Mouse (Mus musculus) cerebellum, adult 8-10 months (tissue): ENCODE measurements around the gene Bad.
A peak's percentile ranks its signal among the peaks of the same experiment; 100 is the strongest.

Experiments used
- DNase-seq: peaks from one replicate; pipeline ENCODE4 v3.0.0; 2022

The Bad gene

DNA sequence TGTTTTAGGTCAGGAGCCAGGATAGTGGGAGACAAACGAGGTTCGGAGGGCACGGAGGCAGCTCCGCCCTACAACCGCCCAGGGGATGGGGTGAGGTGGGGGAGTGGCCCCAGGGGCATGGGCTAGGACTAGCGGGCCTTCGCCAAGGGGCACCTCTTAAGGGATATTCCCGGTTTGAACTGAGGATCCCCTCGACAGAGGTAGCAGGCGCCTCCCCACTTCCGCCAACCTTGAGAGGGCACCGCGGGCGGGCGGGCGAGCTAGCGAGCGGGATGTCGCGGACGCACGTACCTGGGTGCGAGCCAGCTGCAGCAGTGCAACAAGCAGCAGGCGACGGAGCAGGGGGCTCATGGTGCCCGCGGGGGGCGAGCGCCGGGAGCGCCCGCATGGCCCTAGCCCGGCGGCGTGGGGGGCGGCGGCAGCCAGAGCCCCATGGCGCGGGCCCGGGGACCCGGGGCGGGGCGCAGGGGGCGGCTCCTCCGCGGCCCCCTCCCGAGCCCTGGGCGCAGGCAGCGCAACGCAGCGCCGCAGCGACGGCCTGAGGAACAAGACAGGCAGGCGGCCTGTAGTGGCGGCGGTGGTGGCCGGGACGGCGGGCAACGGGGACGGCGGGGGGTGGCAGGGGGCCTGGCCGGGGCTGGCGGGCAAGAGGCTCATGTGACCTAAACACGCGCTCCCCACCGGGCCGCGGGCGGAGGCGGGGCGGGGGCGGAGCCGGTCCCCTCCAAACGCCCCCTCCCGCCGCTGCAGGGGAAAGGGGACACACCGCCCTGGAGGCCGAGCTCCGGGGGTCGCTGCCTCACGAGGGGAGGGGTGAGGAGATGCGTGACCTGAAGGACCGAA lies 45.6 kb downstream of the Bad start, which contains the start of gene Vegfb:
Gene Vegfb, minus strand, starts transcription at position 591 of the 843 bp plus-strand sequence.
- DNase-seq, result peak; percentile 72

DNA sequence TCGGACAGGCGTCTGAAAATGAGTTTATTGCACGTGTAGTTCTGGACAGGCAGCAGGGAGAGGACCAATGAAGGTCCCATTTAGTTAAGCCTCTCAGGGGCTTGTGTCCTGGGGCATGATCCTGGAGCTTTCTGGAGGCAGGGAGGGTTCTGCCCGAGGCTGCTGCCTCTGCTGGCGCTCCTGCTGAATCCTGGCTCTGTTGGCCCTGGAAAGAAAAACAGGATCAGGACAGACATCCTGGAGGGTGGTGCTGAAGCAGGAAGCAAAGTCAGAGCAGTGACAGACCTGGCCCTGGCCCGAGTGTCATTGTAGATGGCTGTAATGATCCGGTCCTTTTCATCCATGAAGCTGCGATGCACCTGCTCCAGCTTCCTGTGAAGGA lies 46.2 kb downstream of the Bad start:
- no peak for DNase-seq

DNA sequence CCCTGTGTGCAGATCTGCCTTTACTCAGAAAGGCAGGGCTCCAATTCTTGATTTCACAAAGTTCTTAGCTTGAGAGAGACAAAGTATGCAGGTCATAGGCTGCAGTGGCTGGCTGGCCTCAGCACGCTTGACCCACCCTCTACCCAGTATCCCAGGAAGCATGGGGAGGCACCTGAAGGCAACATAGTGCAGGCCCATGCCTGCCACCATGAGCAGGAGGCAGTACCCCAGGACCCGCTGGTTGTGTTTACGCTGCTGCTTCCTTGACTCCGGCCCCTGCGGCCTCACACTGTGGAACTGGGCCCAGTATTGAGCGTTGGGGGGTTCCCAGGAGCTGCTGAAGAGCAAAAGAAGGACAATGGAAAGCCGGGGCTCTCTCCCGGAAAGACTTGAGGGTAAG lies 47.6 kb downstream of the Bad start:
- peak; percentile 26 for DNase-seq

DNA sequence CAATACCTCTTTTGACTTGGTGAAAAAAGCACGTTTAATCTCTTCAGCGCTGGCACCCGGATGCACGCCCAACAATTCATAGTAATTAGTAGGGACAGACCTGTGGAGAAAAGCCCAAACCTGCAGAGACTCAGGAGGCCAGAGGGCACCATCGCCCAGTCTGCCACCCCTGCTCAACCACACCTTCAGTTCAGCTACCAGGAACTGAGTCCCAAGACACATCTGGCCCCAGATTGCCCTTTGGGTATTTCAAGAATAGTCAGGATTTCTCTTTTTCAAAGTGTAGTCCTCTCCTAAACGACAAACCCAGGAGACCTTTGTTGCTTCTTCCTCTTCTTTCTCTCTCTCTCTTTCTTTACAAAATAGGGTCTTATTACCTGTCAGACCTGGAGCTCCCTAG lies 49.1 kb downstream of the Bad start:
- DNase-seq, result peak; percentile 16

DNA sequence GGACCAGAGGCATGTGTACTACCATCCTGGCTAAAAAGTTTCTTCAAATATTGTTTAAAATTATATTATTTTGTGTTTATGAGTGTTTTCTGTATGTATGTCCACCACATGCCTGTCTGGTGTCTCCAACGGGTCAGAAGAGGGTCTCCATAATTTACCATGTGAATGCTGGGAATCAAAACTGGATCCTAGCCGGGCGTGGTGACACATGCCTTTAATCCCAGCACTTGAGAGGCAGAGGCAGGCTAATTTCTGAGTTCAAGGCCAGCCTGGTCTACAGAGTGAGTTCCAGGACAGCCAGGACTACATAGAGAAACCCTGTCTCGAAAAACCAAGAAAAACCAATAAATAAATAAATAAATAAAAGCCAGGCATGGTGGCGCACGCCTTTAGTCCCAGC lies 49.5 kb downstream of the Bad start:
- DNase-seq, result peak; percentile 25

DNA sequence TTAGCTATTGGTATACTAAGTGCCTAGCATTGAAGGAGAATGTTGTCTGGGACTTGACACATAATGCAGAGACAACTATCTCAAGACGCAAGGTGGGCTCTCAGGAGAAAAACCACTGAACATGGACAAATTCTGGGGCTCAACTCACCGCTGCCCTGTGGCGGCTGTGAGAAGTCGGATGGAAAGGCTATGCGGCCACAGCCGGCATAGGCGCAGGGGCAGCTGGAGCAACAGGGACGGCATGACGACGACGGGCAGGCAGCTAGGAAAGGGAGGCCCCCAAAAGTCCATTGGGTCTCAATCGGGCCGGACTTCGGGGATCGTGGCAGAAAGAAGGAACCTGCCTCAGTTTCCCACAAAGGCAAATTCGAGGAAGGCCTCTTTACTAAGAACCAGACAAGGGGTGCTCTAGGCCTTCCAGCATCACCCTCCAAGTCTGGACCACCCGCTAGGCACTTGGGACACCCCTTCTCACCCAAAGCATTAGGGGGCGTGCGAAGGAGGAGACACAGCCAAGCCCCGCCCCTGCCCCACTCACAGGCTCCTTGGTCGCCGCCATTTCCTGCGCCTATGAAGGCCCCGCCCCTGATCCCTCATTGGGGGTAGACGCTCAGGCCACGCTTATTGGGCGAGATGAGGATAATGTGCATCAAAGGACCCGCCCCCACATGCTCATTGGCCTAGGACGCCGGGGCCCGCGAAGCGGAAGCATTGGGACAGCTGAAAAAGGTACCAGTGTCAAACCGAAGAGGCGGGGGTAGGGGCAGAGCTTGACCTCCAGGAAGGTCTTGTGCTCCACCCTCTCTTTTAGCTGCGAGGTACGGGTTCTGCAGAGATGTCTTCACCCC lies 50.6 kb downstream of the Bad start, which contains the start of gene Dnajc4:
Gene Dnajc4, minus strand, starts transcription at position 562 of the 848 bp plus-strand sequence.
- DNase-seq, result peak; percentile 93

DNA sequence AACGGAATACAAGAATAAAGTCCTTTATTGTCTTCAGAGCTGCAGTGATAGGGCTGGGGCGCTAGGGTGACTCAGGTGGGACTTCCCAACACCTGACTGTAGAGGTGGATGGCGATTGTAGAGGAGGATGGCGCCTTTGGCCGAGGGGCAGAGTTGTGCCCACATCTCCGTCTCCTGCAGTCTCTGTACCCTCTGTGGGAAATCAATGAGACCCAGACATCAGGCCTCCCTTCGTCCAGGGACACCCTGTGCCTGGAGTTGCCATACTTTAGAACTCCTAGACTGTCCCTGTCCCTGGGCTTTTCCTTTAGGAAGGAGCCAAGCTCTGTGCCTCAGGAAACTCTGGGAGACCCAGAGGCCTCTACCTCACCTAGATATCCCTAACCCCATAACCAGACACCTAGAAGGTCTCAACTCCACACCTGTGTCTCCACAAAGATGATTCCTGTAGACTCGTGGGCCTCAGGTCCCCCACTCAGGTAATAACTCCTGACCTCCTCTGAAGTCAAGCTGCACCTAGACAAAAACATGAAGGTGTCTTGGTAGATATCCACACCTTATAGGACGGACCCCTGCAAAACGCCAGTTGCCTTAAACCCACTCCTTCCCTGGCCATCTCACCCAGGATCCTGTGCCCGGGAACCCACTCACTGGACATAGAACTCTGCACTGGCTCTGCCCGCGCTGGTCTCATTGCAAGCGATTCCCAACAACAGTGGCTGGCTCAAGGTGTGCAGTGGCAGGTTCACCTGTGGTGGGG lies 51.5 kb downstream of the Bad start:
- peak; percentile 33 for DNase-seq

DNA sequence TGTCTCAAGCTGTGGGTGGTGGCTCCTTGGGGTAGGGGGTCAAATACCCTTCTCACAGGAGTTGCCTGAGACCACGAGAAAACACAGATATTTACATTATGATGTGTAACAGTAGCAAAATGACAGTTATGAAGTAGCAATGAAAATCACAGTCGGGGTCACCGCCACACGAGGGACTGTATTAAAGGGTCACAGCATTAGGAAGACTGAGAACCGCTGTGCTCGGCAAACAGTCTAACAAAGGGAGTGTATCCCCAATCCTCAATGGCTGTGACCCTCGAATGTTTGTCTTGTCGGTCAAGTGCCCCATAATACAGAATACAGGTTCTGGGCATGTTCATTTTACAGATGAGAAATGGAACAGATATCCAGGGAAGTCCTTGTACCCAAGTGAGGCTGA lies 52.3 kb downstream of the Bad start:
- no peak for DNase-seq

DNA sequence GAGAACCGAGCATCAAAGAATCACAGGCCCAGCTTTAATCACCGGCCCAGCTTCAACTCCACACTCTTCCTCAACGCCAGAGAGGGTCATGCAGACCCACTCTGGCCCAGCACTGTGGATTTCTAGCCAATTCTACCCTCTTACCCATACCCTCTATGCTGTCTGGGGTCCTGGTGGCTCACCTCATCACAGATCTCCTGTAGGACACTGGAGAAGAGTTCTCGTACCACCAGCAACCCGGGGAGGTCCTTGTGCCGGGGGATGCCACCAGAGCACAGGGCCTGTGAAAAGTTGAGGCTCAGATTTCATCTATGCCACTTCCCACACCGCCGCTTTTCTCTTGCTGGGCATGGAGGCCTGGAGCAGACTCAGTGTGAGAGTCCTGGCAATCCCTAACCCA lies 52.8 kb downstream of the Bad start:
- no peak for DNase-seq

DNA sequence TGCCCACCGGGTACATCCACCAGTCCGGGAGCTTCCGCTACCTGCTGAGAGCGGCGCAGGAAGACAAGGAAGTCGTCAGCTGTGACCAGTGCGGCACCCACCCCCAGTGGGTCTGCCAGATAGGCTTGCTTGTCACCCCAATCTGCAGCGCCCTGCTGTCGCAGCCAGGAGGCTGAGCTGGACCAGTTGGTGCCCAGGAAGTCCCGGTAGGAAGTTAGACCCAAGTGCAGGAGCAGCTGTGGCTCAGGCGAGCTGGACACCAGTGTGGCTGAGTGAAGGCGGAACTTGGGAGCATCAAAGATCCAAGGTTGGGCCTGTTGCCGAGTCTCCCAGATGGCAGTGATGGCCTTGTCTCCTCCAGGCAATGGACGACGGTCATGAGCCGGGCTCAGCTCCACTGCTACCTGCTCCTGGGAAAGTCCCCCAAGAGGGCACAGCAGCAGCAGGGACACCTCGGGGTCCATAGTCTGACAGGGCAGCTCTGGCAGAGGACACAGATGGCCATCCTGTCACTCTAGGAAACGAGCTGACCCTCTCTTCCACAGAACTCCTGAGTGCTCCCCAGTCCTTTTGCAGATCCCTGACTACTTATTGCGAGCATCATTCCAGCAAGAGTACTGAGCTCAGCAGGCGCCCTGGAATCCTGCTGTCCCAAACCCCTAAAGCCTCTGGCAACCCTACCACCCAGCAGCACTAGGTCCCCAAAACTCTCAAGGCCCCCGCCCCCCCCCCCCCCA lies 53.8 kb downstream of the Bad start:
- no peak for DNase-seq

DNA sequence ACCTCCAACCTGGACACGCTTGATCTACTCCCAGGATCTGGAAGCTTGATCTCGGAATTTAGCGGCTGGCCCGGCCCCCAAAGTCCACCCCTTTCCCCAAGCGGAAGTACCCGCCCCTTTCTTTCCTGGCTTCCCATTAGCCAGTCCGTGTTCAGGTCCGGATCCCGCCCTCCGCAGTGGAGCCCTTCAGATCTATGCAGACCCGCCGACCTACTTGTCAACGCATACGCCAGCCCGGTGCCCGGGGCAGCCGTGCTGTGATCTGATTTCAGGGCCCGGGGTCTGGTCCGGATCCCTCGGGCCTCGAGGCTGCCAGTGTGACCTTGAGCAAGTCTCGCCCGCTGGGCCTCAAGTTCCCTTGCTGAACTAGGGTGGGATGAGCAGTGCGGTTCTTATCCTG lies 54.3 kb downstream of the Bad start, which contains the start of the genes Nudt22 and Trpt1:
Gene Nudt22, minus strand, starts transcription at position 112 of the 400 bp plus-strand sequence.
Gene Trpt1, plus strand, starts transcription at position 126 of the 400 bp plus-strand sequence.
- peak; percentile 84 for DNase-seq

DNA sequence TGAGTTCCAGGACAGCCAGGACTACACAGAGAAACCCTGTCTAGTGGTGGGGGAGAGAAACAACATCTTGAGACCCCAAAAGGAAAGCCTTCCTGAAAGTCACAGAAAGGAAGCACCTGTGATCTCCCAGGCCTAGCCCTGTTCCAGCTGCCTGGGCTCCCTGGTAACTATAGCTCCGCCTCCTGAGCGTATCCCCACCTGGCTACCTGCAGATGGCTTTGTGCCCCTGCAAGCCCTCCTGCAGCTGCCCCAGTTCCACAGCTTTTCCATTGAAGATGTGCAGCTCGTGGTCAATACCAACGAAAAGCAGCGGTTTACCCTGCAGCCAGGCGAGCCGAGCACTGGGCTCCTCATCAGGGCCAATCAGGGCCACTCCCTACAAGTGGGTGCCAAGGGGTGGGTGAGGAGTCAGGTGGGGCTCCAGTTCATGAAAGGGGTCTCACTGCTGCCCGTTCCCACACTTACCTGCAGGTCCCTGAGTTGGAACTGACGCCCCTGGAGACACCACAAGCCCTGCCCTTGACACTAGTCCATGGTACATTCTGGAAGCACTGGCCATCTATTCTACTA lies 56.1 kb downstream of the Bad start:
- DNase-seq, result no peak

DNA sequence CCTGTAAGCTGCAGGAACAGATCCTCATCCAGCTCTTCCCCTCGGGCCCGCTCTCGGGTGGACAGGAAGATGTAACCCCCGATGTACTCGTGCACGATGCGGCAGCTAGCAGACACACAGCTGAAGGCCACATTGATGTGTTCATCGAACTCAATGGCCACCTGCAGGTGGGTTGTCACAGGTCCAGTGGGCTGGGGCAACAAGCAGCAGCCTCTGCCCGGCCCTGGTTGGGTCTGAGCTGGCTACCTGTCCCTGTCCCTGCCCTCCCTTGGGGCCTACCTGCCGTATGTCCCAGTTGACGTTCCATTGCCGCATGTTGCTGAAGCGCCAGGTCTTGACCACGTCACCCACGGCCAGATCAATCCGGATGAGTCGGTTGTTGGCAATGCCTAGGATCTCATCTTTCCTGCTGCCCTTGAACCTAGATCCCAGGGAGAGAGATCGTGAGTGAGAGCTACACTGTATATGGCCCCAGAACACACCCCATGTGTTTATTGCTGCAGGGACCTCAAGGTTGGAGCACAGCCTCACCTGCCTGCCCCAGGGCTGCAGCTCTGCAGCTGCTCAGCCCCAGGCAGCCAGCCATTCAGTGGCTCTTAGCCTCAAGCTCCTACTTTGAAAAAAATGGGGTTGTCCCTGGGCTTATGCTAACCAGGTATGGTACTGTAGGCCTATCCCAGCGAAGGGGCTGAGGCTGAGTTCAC lies 57.9 kb downstream of the Bad start:
- no peak for DNase-seq
